Comparison of ENCODE assay signal across 11 mouse cellular contexts in genomic region chr6:91754098-91754497, GRCm38 (mm10).
DNase-seq lines count a peak whose midpoint lies in the region; TF ChIP-seq lines count a peak whose summit lies in the region.
"Had no signal": no experiment of that assay in that cellular context is flagged by ENCODE, and none has a peak within 500 bp of the region (broad histone marks: within the 10 kb centered on the region; RNA-seq: fewer than 3 reads in every experiment).

No protein-coding gene starts in this region.

- H3K4me1 ChIP-seq in cortical plate, adult 2 months (ENCODE audit: control insufficient read depth, insufficient read depth, low read length): peaks cover 18% of the 10 kb centered on the region
- no peaks in the 10 kb centered on the region for H3K4me1 ChIP-seq in limb, embryonic 10.5 days
- H3K4me1 ChIP-seq: limb, embryonic 12.5 days had no signal

- peak; percentile 43 to 74 for DNase-seq in frontal cortex, adult 2 months (ENCODE audit: extremely low spot score in 1 of 2, low spot score in 1 of 2)
- no peak for DNase-seq in frontal cortex, postnatal 14 days (ENCODE audit: low spot score in 2 of 2)
- DNase-seq in layer of hippocampus, adult 2 months (ENCODE audit: low spot score in 2 of 2): peak; percentile 48 to 61
- no peak for DNase-seq in layer of hippocampus, adult 8-10 months (ENCODE audit: low spot score in 2 of 2)
- DNase-seq in limb, embryonic 10.5 days (ENCODE audit: low spot score): no peak
- DNase-seq in cerebellum, adult 11-12 months: no peak
- no peak for DNase-seq in cerebellum, adult 8-10 months
- DNase-seq: cerebellum, adult 2 months had no signal

- no peak overlapping the region for H3K4me3 ChIP-seq in layer of hippocampus, adult 2 months
- H3K4me3 ChIP-seq in cortical plate, adult 2 months (ENCODE audit: insufficient read depth, low read length): no peak overlapping the region
- no peak overlapping the region for H3K4me3 ChIP-seq in limb, embryonic 10.5 days
- H3K4me3 ChIP-seq: erythroblast, embryonic 14.5 days; limb, embryonic 12.5 days had no signal

- H3K27ac ChIP-seq in layer of hippocampus, adult 2 months: peak overlapping the region; percentile 76
- H3K27ac ChIP-seq in cortical plate, adult 2 months (ENCODE audit: insufficient read depth, low read length): 0 out of 2 replicates have a peak overlapping the region, but pooled peaks have one; percentile 48
- peak overlapping the region; percentile 34; the same call in 1 of the 2 replicates for H3K27ac ChIP-seq in limb, embryonic 10.5 days
- H3K27ac ChIP-seq: limb, embryonic 12.5 days had no signal

- 76% methylated on average over 6 of the region's 6 CpGs for WGBS in limb, embryonic 10.5 days

- TF ChIP-seq CTCF in layer of hippocampus, adult 2 months (conservative IDR thresholded peaks at IDR 0.05): no peak
- no peak for TF ChIP-seq CTCF in cortical plate, adult 2 months (IDR thresholded peaks at IDR 0.05; ENCODE audit: extremely low read depth, insufficient read depth, low read length)

- no peaks in the 10 kb centered on the region for H3K9me3 ChIP-seq in limb, embryonic 10.5 days (replicated peaks)
- H3K9me3 ChIP-seq: limb, embryonic 12.5 days had no signal

- no peak for TF ChIP-seq POLR2A in cortical plate, adult 2 months (IDR thresholded peaks at IDR 0.05; ENCODE audit: extremely low read depth, insufficient read depth, low read length)

- peaks cover 86% of the 10 kb centered on the region for H3K36me3 ChIP-seq in limb, embryonic 10.5 days

- no peaks in the 10 kb centered on the region for H3K27me3 ChIP-seq in limb, embryonic 10.5 days (ENCODE audit: low read depth, poor library complexity, severe bottlenecking)
- H3K27me3 ChIP-seq: limb, embryonic 12.5 days had no signal

Comparison
In these comparisons a context has a peak if more than half of its experiments do, and no peak if none do; other contexts are left out.
1. DNase-seq: peak in frontal cortex, adult 2 months (2 of 2) and layer of hippocampus, adult 2 months (2 of 2); none in frontal cortex, postnatal 14 days (0 of 2), layer of hippocampus, adult 8-10 months (0 of 2), limb, embryonic 10.5 days (single experiment), cerebellum, adult 11-12 months (single experiment) and cerebellum, adult 8-10 months (single experiment).
2. Peak in every context shown above with its lines, with median percentiles within 50 percentile points of each other: H3K27ac ChIP-seq.